Mouse (Mus musculus): ENCODE data around the gene Cdh3. TPM values are rescaled to one million over a fixed set of nuclear protein-coding genes. Genes with fewer than 3 reads are reported as not detected.

Gene Cdh3
- polyA plus RNA-seq, 1 experiment from 2014 or later: 13.2 TPM

GRCm38 (mm10) chr8:106548366-106548936, 37.8 kb downstream of the Cdh3 start:
- Histone ChIP-seq H3K27ac (ENCODE audit: low read depth, low read length) (no peak overlapping the region), H3K4me2 (no peak overlapping the region), H3K36me3 (ENCODE audit: control insufficient read depth, insufficient read depth, low read length) (no peaks in the 10 kb centered on the region), H3K4me3 (ENCODE audit: low read depth, low read length) (no peak overlapping the region), H3K9me3 (ENCODE audit: control insufficient read depth, low read length) (no peaks in the 10 kb centered on the region), H3K4me1 (replicated peaks; ENCODE audit: control insufficient read depth, insufficient read depth, low read length) (no peaks in the 10 kb centered on the region), H3K27me3 (replicated peaks; ENCODE audit: control insufficient read depth, insufficient read depth, low read length) (no peaks in the 10 kb centered on the region), H3K9ac (ENCODE audit: low read depth, low read length) (no peak overlapping the region)
- ATAC-seq (replicated peaks; ENCODE audit: low FRiP score) (no peak), DNase-seq (ENCODE audit: low spot score) (no peak)
- 81% methylated on average over 10 of the region's 10 CpGs for WGBS

GRCm38 (mm10) chr8:106550906-106551305, 40.2 kb downstream of the Cdh3 start:
- no peak for DNase-seq (ENCODE audit: low spot score)
- no peaks in the 10 kb centered on the region for H3K36me3 ChIP-seq (ENCODE audit: control insufficient read depth, insufficient read depth, low read length)
- H3K4me2 ChIP-seq: no peak overlapping the region
- no peaks in the 10 kb centered on the region for H3K4me1 ChIP-seq (replicated peaks; ENCODE audit: control insufficient read depth, insufficient read depth, low read length)
- ATAC-seq (replicated peaks; ENCODE audit: low FRiP score): no peak
- H3K9me3 ChIP-seq (ENCODE audit: control insufficient read depth, low read length): no peaks in the 10 kb centered on the region
- no peak overlapping the region for H3K27ac ChIP-seq (ENCODE audit: low read depth, low read length)
- H3K27me3 ChIP-seq (replicated peaks; ENCODE audit: control insufficient read depth, insufficient read depth, low read length): no peaks in the 10 kb centered on the region
- H3K9ac ChIP-seq (ENCODE audit: low read depth, low read length): no peak overlapping the region
- 97% methylated on average over 1 of the region's 1 CpGs for WGBS
- no peak overlapping the region for H3K4me3 ChIP-seq (ENCODE audit: low read depth, low read length)

- 93% methylated on average over 5 of the region's 5 CpGs for WGBS
- H3K4me1 ChIP-seq (replicated peaks; ENCODE audit: control insufficient read depth, insufficient read depth, low read length): no peaks in the 10 kb centered on the region
- H3K27ac ChIP-seq (ENCODE audit: low read depth, low read length): no peak overlapping the region
- DNase-seq (ENCODE audit: low spot score): no peak
- H3K27me3 ChIP-seq (replicated peaks; ENCODE audit: control insufficient read depth, insufficient read depth, low read length): no peaks in the 10 kb centered on the region
- H3K9me3 ChIP-seq (ENCODE audit: control insufficient read depth, low read length): no peaks in the 10 kb centered on the region
- H3K4me2 ChIP-seq: no peak overlapping the region
- no peak overlapping the region for H3K4me3 ChIP-seq (ENCODE audit: low read depth, low read length)
- no peak for ATAC-seq (replicated peaks; ENCODE audit: low FRiP score)
- H3K9ac ChIP-seq (ENCODE audit: low read depth, low read length): no peak overlapping the region
- H3K36me3 ChIP-seq (ENCODE audit: control insufficient read depth, insufficient read depth, low read length): no peaks in the 10 kb centered on the region
Observed at GRCm38 (mm10) chr8:106554011-106554410, 43.3 kb downstream of the Cdh3 start.

GRCm38 (mm10) chr8:106556068-106556645, 45.5 kb downstream of the Cdh3 start:
- H3K9ac ChIP-seq (ENCODE audit: low read depth, low read length): no peak overlapping the region
- no peaks in the 10 kb centered on the region for H3K27me3 ChIP-seq (replicated peaks; ENCODE audit: control insufficient read depth, insufficient read depth, low read length)
- no peak for DNase-seq (ENCODE audit: low spot score)
- no peak for ATAC-seq (replicated peaks; ENCODE audit: low FRiP score)
- no peak overlapping the region for H3K4me3 ChIP-seq (ENCODE audit: low read depth, low read length)
- 34% methylated on average over 6 of the region's 7 CpGs for WGBS
- H3K36me3 ChIP-seq (ENCODE audit: control insufficient read depth, insufficient read depth, low read length): no peaks in the 10 kb centered on the region
- no peak overlapping the region for H3K4me2 ChIP-seq
- H3K27ac ChIP-seq (ENCODE audit: low read depth, low read length): no peak overlapping the region
- no peaks in the 10 kb centered on the region for H3K4me1 ChIP-seq (replicated peaks; ENCODE audit: control insufficient read depth, insufficient read depth, low read length)
- no peaks in the 10 kb centered on the region for H3K9me3 ChIP-seq (ENCODE audit: control insufficient read depth, low read length)

GRCm38 (mm10) chr8:106559844-106560243, 49.2 kb downstream of the Cdh3 start:
- Histone ChIP-seq H3K27ac (ENCODE audit: low read depth, low read length) (no peak overlapping the region), H3K4me2 (no peak overlapping the region), H3K4me3 (ENCODE audit: low read depth, low read length) (no peak overlapping the region), H3K9ac (ENCODE audit: low read depth, low read length) (no peak overlapping the region), H3K4me1 (replicated peaks; ENCODE audit: control insufficient read depth, insufficient read depth, low read length) (no peaks in the 10 kb centered on the region), H3K9me3 (ENCODE audit: control insufficient read depth, low read length) (no peaks in the 10 kb centered on the region), H3K36me3 (ENCODE audit: control insufficient read depth, insufficient read depth, low read length) (no peaks in the 10 kb centered on the region), H3K27me3 (replicated peaks; ENCODE audit: control insufficient read depth, insufficient read depth, low read length) (no peaks in the 10 kb centered on the region)
- ATAC-seq (replicated peaks; ENCODE audit: low FRiP score): no peak
- WGBS: 39% methylated on average over 9 of the region's 9 CpGs
- DNase-seq (ENCODE audit: low spot score): no peak

- no peaks in the 10 kb centered on the region for H3K9me3 ChIP-seq (ENCODE audit: control insufficient read depth, low read length)
- ATAC-seq (replicated peaks; ENCODE audit: low FRiP score): no peak; the same call in 1 of the 2 replicates
- WGBS: 27% methylated on average over 21 of the region's 21 CpGs
- no peak overlapping the region for H3K4me3 ChIP-seq (ENCODE audit: low read depth, low read length)
- H3K4me2 ChIP-seq: no peak overlapping the region
- H3K4me1 ChIP-seq (replicated peaks; ENCODE audit: control insufficient read depth, insufficient read depth, low read length): no peaks in the 10 kb centered on the region
- H3K9ac ChIP-seq (ENCODE audit: low read depth, low read length): no peak overlapping the region
- peak; percentile 46 for DNase-seq (ENCODE audit: low spot score)
- no peaks in the 10 kb centered on the region for H3K36me3 ChIP-seq (ENCODE audit: control insufficient read depth, insufficient read depth, low read length)
- H3K27me3 ChIP-seq (replicated peaks; ENCODE audit: control insufficient read depth, insufficient read depth, low read length): no peaks in the 10 kb centered on the region
- H3K27ac ChIP-seq (ENCODE audit: low read depth, low read length): no peak overlapping the region
Observed at GRCm38 (mm10) chr8:106561097-106561865, 50.6 kb downstream of the Cdh3 start.

GRCm38 (mm10) chr8:106563691-106564182, 53.0 kb downstream of the Cdh3 start:
- WGBS: 72% methylated on average over 3 of the region's 3 CpGs
- no peak for DNase-seq (ENCODE audit: low spot score)

GRCm38 (mm10) chr8:106569006-106569405, 58.3 kb downstream of the Cdh3 start:
- Histone ChIP-seq H3K4me3 (ENCODE audit: low read depth, low read length) (no peak overlapping the region), H3K27me3 (replicated peaks; ENCODE audit: control insufficient read depth, insufficient read depth, low read length) (no peaks in the 10 kb centered on the region), H3K4me1 (replicated peaks; ENCODE audit: control insufficient read depth, insufficient read depth, low read length) (no peaks in the 10 kb centered on the region), H3K36me3 (ENCODE audit: control insufficient read depth, insufficient read depth, low read length) (no peaks in the 10 kb centered on the region), H3K27ac (ENCODE audit: low read depth, low read length) (no peak overlapping the region), H3K4me2 (no peak overlapping the region), H3K9ac (ENCODE audit: low read depth, low read length) (no peak overlapping the region), H3K9me3 (ENCODE audit: control insufficient read depth, low read length) (no peaks in the 10 kb centered on the region)
- DNase-seq (ENCODE audit: low spot score): no peak
- no peak for ATAC-seq (replicated peaks; ENCODE audit: low FRiP score)
- 81% methylated on average over 7 of the region's 7 CpGs for WGBS

More at GRCm38 (mm10) chr8:106563691-106564182, 53.0 kb downstream of the Cdh3 start:
- no peak for ATAC-seq (replicated peaks; ENCODE audit: low FRiP score)
- no peaks in the 10 kb centered on the region for H3K27me3 ChIP-seq (replicated peaks; ENCODE audit: control insufficient read depth, insufficient read depth, low read length)
- no peak overlapping the region for H3K9ac ChIP-seq (ENCODE audit: low read depth, low read length)
- H3K4me2 ChIP-seq: no peak overlapping the region
- no peaks in the 10 kb centered on the region for H3K9me3 ChIP-seq (ENCODE audit: control insufficient read depth, low read length)
- H3K4me3 ChIP-seq (ENCODE audit: low read depth, low read length): no peak overlapping the region
- H3K4me1 ChIP-seq (replicated peaks; ENCODE audit: control insufficient read depth, insufficient read depth, low read length): no peaks in the 10 kb centered on the region
- no peak overlapping the region for H3K27ac ChIP-seq (ENCODE audit: low read depth, low read length)
- H3K36me3 ChIP-seq (ENCODE audit: control insufficient read depth, insufficient read depth, low read length): no peaks in the 10 kb centered on the region
